Mouse (Mus musculus) megakaryocyte, embryonic 14.5 days (primary cell): ENCODE measurements at regions not wholly inside any gene's neighbourhood (a gene's known extent, or its start where the extent isn't known, plus 50 kb on each side); places are given as distances from the start of the nearest gene placed in this dataset.

Experiments
- FLI1 ChIP-seq: IDR thresholded peaks from 2 replicates; pipeline ENCODE4 v1.6.1; 2012; ENCODE audit warnings: low read length, inconsistent platforms, mixed read lengths
- GATA1 ChIP-seq: IDR thresholded peaks from 3 replicates; pipeline ENCODE4 v1.6.1; 2012; ENCODE audit warnings: mixed read lengths, low read length, inconsistent platforms, borderline replicate concordance

GRCm38 (mm10) chr3:37888455-37888854, 164.2 kb upstream of the Gm5148 start:
- TF ChIP-seq GATA1, result no peak
- no peak for TF ChIP-seq FLI1
